In the genomic region with DNA sequence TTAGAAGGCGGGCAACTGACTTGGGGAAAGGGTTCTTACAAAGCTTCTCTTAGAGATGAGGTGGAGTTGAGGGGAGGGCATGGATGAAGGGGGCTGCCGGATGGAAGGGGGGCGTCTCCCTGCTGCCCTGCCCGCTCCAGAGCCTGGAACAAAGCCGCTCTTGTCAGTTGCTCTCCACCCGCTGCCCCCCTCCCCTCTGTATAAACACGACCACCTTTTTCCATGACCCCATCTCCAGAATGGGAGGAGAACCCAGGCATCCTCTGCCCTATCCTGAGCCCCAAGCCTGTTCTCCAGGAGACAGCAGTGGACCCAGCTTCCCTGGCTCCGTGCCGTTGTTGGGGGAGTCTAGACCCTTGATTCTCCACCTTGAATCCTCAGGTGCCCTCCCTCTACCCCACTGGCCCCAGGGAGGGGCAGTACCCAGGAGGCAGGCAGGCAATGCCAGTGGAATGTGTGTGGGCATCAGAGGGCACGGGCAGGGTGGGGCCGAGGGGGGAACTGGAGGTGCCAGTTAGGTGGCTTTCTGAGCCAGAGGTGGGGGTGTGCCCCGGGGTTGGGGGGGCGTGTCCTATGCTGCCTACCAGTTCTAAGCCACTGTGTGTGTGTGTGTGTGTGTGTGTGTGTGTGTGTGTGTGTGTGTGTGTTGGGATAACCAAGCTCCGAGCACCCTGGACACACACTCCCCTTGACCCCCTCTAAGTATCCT, we compare ENCODE assay signal across 9 mouse cellular contexts. TPM values are rescaled to one million over a fixed set of nuclear protein-coding genes. Genes with fewer than 3 reads are reported as not detected.
DNase-seq lines count a peak whose midpoint lies in the region; ATAC-seq and TF ChIP-seq lines count a peak whose summit lies in the region.
"Had no signal": no experiment of that assay in that cellular context is flagged by ENCODE, and none has a peak within 500 bp of the region (broad histone marks: within the 10 kb centered on the region; RNA-seq: fewer than 3 reads in every experiment).

No protein-coding gene starts in this region.

- H3K27me3 ChIP-seq in liver, postnatal 0 days (ENCODE audit: insufficient read depth, low read length) = peaks cover 59% of the 10 kb centered on the region
- H3K27me3 ChIP-seq in liver, embryonic 12.5 days (replicated peaks) = peaks cover 96% of the 10 kb centered on the region
- peaks cover 54% of the 10 kb centered on the region for H3K27me3 ChIP-seq in heart, embryonic 16.5 days (ENCODE audit: control insufficient read depth, insufficient read depth, low read length)
- peaks cover 39% of the 10 kb centered on the region for H3K27me3 ChIP-seq in neural tube, embryonic 12.5 days (replicated peaks)

- H3K9ac ChIP-seq in liver, postnatal 0 days (replicated peaks) = no peak overlapping the region
- no peak overlapping the region for H3K9ac ChIP-seq in liver, embryonic 12.5 days
- no peak overlapping the region for H3K9ac ChIP-seq in heart, embryonic 16.5 days (ENCODE audit: low read length)
- no peak overlapping the region for H3K9ac ChIP-seq in neural tube, embryonic 12.5 days

- H3K4me1 ChIP-seq in liver, postnatal 0 days (ENCODE audit: insufficient read depth) = peaks cover 8% of the 10 kb centered on the region
- peaks cover 25% of the 10 kb centered on the region for H3K4me1 ChIP-seq in liver, embryonic 12.5 days
- H3K4me1 ChIP-seq in heart, embryonic 16.5 days (ENCODE audit: control insufficient read depth, insufficient read depth, low read length) = peaks cover 8% of the 10 kb centered on the region
- H3K4me1 ChIP-seq in neural tube, embryonic 12.5 days = peaks cover 25% of the 10 kb centered on the region

- peak; percentile 13 for DNase-seq in liver, postnatal 0 days
- peak; percentile 76 for DNase-seq in kidney, postnatal 14 days
- DNase-seq in frontal cortex, postnatal 14 days (ENCODE audit: low spot score in 2 of 2) = no peak
- DNase-seq: thymus, postnatal 14 days had no signal

- H3K4me3 ChIP-seq in liver, postnatal 0 days (ENCODE audit: low read depth, low read length) = no peak overlapping the region
- no peak overlapping the region for H3K4me3 ChIP-seq in liver, embryonic 12.5 days
- 0 out of 2 replicates have a peak overlapping the region, but pooled peaks have one; percentile 1 for H3K4me3 ChIP-seq in heart, embryonic 16.5 days (ENCODE audit: low read length)
- H3K4me3 ChIP-seq in neural tube, embryonic 12.5 days = no peak overlapping the region

- no peak overlapping the region for H3K27ac ChIP-seq in liver, postnatal 0 days (ENCODE audit: low read depth)
- no peak overlapping the region for H3K27ac ChIP-seq in liver, embryonic 12.5 days
- no peak overlapping the region for H3K27ac ChIP-seq in heart, embryonic 16.5 days (ENCODE audit: low read length)
- no peak overlapping the region for H3K27ac ChIP-seq in neural tube, embryonic 12.5 days

- TF ChIP-seq CTCF in liver, postnatal 0 days (IDR thresholded peaks at IDR 0.05; ENCODE audit: low read depth) = no peak

- ATAC-seq in liver, postnatal 0 days = no peak
- no peak for ATAC-seq in liver, embryonic 12.5 days
- ATAC-seq in heart, embryonic 16.5 days (replicated peaks; ENCODE audit: extremely low read depth, insufficient read depth, low FRiP score) = no peak; the same call in 1 of the 2 replicates
- ATAC-seq in neural tube, embryonic 12.5 days (ENCODE audit: low FRiP score, low read depth) = 0 out of 2 replicates have a peak, but pooled peaks have one; percentile 26
- no peak for ATAC-seq in monocyte, adult 5-6 weeks (replicated peaks; ENCODE audit: insufficient number of reproducible peaks, low FRiP score, low TSS enrichment, poor library complexity, severe bottlenecking)

- H3K36me3 ChIP-seq in liver, postnatal 0 days (replicated peaks; ENCODE audit: insufficient read depth, low read length) = no peaks in the 10 kb centered on the region
- H3K36me3 ChIP-seq in liver, embryonic 12.5 days = no peaks in the 10 kb centered on the region
- no peaks in the 10 kb centered on the region for H3K36me3 ChIP-seq in heart, embryonic 16.5 days (ENCODE audit: control insufficient read depth, insufficient read depth)
- H3K36me3 ChIP-seq in neural tube, embryonic 12.5 days = no peaks in the 10 kb centered on the region

- no peaks in the 10 kb centered on the region for H3K9me3 ChIP-seq in liver, postnatal 0 days (ENCODE audit: low read length)
- H3K9me3 ChIP-seq in liver, embryonic 12.5 days (replicated peaks) = no peaks in the 10 kb centered on the region
- H3K9me3 ChIP-seq in heart, embryonic 16.5 days (replicated peaks; ENCODE audit: control insufficient read depth, low read length) = no peaks in the 10 kb centered on the region
- no peaks in the 10 kb centered on the region for H3K9me3 ChIP-seq in neural tube, embryonic 12.5 days

- 55% methylated on average over 13 of the region's 14 CpGs for WGBS in liver, postnatal 0 days (ENCODE audit: insufficient replicate concordance)
- WGBS in liver, embryonic 12.5 days (ENCODE audit: insufficient replicate concordance) = 39% methylated on average over 14 of the region's 14 CpGs
- 41% methylated on average over 14 of the region's 14 CpGs for WGBS in heart, embryonic 16.5 days
- 49% methylated on average over 14 of the region's 14 CpGs for WGBS in neural tube, embryonic 12.5 days

- no peak for TF ChIP-seq EP300 in liver, postnatal 0 days (IDR thresholded peaks at IDR 0.05; ENCODE audit: low read depth)

- no peak overlapping the region for H3K4me2 ChIP-seq in liver, postnatal 0 days (ENCODE audit: low read depth, low read length)
- no peak overlapping the region for H3K4me2 ChIP-seq in liver, embryonic 12.5 days
- H3K4me2 ChIP-seq in heart, embryonic 16.5 days (ENCODE audit: low read depth, low read length) = peak overlapping the region; percentile 29
- H3K4me2 ChIP-seq in neural tube, embryonic 12.5 days (replicated peaks) = peak overlapping the region; percentile 99

RNA-seq across cellular contexts. Expression of a gene that starts 1.6 kb away (rescaled TPM):
- 2.4 and 2.6 TPM in 2 replicates for polyA plus RNA-seq in liver, postnatal 0 days (2015; fragmentation: Nextera tagmentation; extraction: Ambion mirVana)
- 4.4 and 4.9 TPM in 2 replicates for polyA plus RNA-seq in liver, embryonic 12.5 days (2016; fragmentation: Nextera tagmentation; extraction: Ambion mirVana)
- polyA plus RNA-seq in heart, embryonic 16.5 days (2015; fragmentation: Nextera tagmentation; extraction: Ambion mirVana) = 8.9 and 11.8 TPM in 2 replicates
- polyA plus RNA-seq in neural tube, embryonic 12.5 days (2016; fragmentation: Nextera tagmentation; extraction: Ambion mirVana) = 15.4 and 18.7 TPM in 2 replicates
- total RNA-seq in monocyte, adult 5-6 weeks (2017) = 18.8 to 30.0 TPM (median 26.6 TPM) in 3 replicates

RNA-seq across cellular contexts. Expression of a gene that starts 14.7 kb away (rescaled TPM):
- polyA plus RNA-seq in liver, postnatal 0 days (2015; fragmentation: Nextera tagmentation; extraction: Ambion mirVana) = not detected in 2 replicates
- polyA plus RNA-seq in liver, embryonic 12.5 days (2016; fragmentation: Nextera tagmentation; extraction: Ambion mirVana) = not detected in 2 replicates
- 0.11 and 0.12 TPM in 2 replicates for polyA plus RNA-seq in heart, embryonic 16.5 days (2015; fragmentation: Nextera tagmentation; extraction: Ambion mirVana)
- 0.09 and 0.23 TPM in 2 replicates for polyA plus RNA-seq in neural tube, embryonic 12.5 days (2016; fragmentation: Nextera tagmentation; extraction: Ambion mirVana)
- not detected in 3 replicates for total RNA-seq in monocyte, adult 5-6 weeks (2017)
- total RNA-seq: layer of hippocampus, postnatal 25 days had no signal

RNA-seq across cellular contexts. Expression of a gene that starts 23.6 kb away (rescaled TPM):
- polyA plus RNA-seq in liver, postnatal 0 days (2015; fragmentation: Nextera tagmentation; extraction: Ambion mirVana) = 25.4 and 27.4 TPM in 2 replicates
- 40.8 and 41.6 TPM in 2 replicates for polyA plus RNA-seq in liver, embryonic 12.5 days (2016; fragmentation: Nextera tagmentation; extraction: Ambion mirVana)
- 43.8 and 49.4 TPM in 2 replicates for polyA plus RNA-seq in heart, embryonic 16.5 days (2015; fragmentation: Nextera tagmentation; extraction: Ambion mirVana)
- polyA plus RNA-seq in neural tube, embryonic 12.5 days (2016; fragmentation: Nextera tagmentation; extraction: Ambion mirVana) = 53.2 and 56.4 TPM in 2 replicates
- 30.1 to 39.1 TPM (median 34.0 TPM) in 3 replicates for total RNA-seq in monocyte, adult 5-6 weeks (2017)

RNA-seq across cellular contexts. Expression of a gene that starts 24.0 kb away (rescaled TPM):
- 5.8 and 8.6 TPM in 2 replicates for polyA plus RNA-seq in liver, postnatal 0 days (2015; fragmentation: Nextera tagmentation; extraction: Ambion mirVana)
- 6.4 and 8.9 TPM in 2 replicates for polyA plus RNA-seq in liver, embryonic 12.5 days (2016; fragmentation: Nextera tagmentation; extraction: Ambion mirVana)
- 3.9 and 6.9 TPM in 2 replicates for polyA plus RNA-seq in heart, embryonic 16.5 days (2015; fragmentation: Nextera tagmentation; extraction: Ambion mirVana)
- polyA plus RNA-seq in neural tube, embryonic 12.5 days (2016; fragmentation: Nextera tagmentation; extraction: Ambion mirVana) = 0.29 and 0.79 TPM in 2 replicates
- 533 to 618 TPM (median 601 TPM) in 3 replicates for total RNA-seq in monocyte, adult 5-6 weeks (2017)

RNA-seq across cellular contexts. Expression of a gene that starts 40.4 kb away (rescaled TPM):
- 7.3 and 7.8 TPM in 2 replicates for polyA plus RNA-seq in liver, postnatal 0 days (2015; fragmentation: Nextera tagmentation; extraction: Ambion mirVana)
- polyA plus RNA-seq in liver, embryonic 12.5 days (2016; fragmentation: Nextera tagmentation; extraction: Ambion mirVana) = 38.6 and 39.4 TPM in 2 replicates
- polyA plus RNA-seq in heart, embryonic 16.5 days (2015; fragmentation: Nextera tagmentation; extraction: Ambion mirVana) = 18.2 and 21.1 TPM in 2 replicates
- 22.5 and 25.4 TPM in 2 replicates for polyA plus RNA-seq in neural tube, embryonic 12.5 days (2016; fragmentation: Nextera tagmentation; extraction: Ambion mirVana)
- total RNA-seq in monocyte, adult 5-6 weeks (2017) = 0.76 to 4.6 TPM (median 4.0 TPM) in 3 replicates

Comparison
In these comparisons a context has a peak if more than half of its experiments do, and no peak if none do; other contexts are left out.
1. DNase-seq: peak in liver, postnatal 0 days (single experiment) and kidney, postnatal 14 days (single experiment); none in frontal cortex, postnatal 14 days (0 of 2).
2. H3K4me2 ChIP-seq: peak in heart, embryonic 16.5 days (single experiment) and neural tube, embryonic 12.5 days (single experiment); none in liver, postnatal 0 days (single experiment) and liver, embryonic 12.5 days (single experiment).